Mouse (Mus musculus) inflammation-experienced regulatory T-cells, adult 6 months (primary cell): ENCODE measurements around the gene Actl6b. TPM values are rescaled to one million over a fixed set of nuclear protein-coding genes. Genes with fewer than 3 reads are reported as not detected.
"Not testable (repeated sequence)": the region's sequence is repeated elsewhere in the genome, so short reads cannot be mapped to it uniquely, and the experiment has no call there.

Source experiments
- ATAC-seq: one replicate; pipeline ENCODE4 v1.8.0; 2017
- polyA plus RNA-seq, 3 experiments: library from polyadenylated mRNA; unstranded; fragments of 100-300 nt; shearing (Covaris generic); gene quantifications; one replicate each; pipeline ENCODE4 v1.2.1; 2017

Actl6b gene
- polyA plus RNA-seq, 3 experiments from 2014 or later = not detected

DNA sequence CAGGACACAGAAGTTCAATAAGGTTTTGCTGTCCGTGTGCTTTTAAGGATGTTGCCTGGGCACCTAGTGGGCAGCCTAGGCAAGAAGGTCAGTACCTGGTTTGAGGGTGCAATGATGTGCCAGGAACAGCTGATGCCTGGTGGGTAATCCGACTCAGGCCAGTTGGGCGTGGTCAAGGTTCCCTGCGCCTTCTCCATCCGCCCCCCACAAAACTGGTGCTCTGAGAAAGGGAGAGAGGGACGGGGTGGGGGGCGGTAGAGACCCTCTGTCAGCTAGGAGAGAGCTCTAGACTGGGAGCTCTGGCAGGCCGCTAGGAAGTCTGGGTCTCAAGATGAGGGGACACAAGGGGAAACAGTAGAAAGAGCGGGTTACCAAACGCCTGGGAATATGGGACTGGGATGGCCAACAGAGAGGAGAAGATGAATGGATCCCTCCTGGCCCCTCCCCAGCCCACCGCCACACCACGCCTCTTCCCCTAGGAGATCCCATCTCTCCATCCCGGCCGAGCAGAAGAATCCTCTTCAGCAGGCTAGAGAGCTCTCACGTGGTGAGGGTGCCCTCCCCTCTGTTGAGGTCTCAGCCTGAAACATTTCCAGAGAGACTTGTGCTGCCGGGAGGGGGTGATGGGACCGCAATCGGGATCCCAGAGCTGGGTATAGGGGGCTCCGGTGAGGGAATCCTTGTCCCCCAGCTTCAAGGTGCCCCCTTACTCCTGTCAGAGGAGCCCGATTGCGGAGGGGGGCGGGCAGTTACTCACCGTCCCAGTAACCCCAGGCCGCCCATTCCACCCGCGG, 54.7 kb downstream of the Actl6b start:
- no peak for ATAC-seq

DNA sequence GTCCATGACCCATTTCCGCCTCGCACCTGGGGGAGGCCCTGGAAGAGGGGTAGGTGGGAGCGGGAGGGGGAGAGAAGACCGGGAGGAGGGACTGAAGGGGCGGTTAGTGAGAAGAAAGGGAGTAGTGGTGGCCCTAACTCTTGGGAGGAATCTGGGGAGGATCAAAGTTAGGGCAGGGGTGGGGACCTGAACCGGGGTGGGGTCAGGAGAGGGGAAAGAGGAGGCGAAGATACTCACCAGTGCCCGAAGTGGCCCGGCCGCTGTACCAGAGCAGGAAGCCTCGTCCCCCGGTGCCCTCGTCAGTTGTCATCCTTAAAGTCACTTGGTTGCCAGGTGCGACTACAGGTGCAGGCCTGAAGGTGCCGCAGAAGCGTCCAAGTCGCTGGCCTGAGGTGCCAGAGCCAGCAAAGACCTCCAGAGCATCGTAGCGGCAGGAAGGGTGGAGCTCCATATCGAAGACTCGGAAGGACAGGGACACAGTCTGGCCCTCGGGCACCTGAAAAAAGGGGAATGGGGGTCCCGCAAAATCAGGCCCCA, 55.4 kb downstream of the Actl6b start:
- ATAC-seq = no peak

DNA sequence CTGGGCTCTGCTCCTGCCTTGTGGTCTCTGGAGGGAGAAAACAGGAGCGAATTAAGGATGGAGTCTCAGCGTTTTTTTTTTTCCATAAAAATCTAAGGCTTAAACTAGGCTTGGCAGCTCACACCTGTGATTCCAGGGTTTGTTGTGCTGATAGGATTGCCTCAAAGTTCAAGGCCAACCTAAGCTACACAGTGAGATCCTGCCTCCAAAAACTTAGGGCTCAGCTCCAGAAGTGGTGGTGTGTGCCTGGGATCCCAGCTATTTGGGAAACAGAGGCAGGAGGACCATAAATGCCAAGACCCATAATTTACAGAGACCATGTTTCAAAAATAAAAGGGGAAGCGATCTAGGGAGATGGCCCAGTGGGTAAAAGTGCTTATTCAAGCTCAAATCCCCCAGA, 56.0 kb downstream of the Actl6b start:
- no peak for ATAC-seq

GRCm38 (mm10) chr5:137610056-137610455, 56.7 kb downstream of the Actl6b start:
- ATAC-seq = no peak

- no peak for ATAC-seq
Measured at GRCm38 (mm10) chr5:137610548-137611244, 57.4 kb downstream of the Actl6b start.

DNA sequence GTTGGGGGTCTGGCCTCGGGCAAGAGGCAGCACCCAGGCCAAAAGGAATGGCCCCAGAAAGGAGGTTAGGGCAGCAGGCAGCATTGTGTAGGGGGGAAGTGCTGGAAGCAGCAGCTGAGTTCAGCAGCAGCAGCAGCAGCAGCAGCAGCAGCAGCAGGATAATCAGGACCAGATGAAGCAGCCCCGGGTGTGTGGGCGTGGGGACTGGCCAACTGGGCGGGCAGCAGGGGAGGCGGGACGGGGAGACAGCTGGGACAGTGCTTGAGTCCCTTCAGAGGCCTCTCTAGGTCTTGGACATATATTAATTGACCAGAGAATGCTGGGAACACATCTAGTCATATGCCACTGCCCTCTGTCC, 57.9 kb downstream of the Actl6b start:
- no peak for ATAC-seq

- no peak for ATAC-seq
Measured at GRCm38 (mm10) chr5:137613076-137613475, 59.8 kb downstream of the Actl6b start.

- ATAC-seq = no peak
Measured at GRCm38 (mm10) chr5:137613550-137613949, 60.2 kb downstream of the Actl6b start, which contains the start of gene Pcolce. Pcolce (minus strand) TSS chr5:137613784.

DNA sequence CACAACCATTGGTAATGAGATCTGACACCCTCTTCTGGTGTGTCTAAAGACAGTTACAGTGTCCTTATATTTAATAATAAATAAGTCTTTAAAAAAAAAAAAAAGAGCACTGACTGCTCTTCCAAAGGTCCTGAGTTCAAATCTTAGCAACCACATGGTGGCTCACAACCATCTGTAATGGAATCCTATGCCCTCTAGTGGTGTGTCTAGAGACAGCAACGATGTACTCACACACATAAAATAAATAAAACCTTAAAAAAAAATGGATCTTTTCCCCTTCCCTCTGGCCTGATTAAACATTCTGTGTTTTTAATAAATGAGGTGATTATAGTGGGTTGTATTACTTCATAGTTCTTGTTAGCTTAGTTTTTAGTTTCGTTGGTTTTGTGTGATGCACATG, 61.6 kb downstream of the Actl6b start:
- not testable (repeated sequence) for ATAC-seq

DNA sequence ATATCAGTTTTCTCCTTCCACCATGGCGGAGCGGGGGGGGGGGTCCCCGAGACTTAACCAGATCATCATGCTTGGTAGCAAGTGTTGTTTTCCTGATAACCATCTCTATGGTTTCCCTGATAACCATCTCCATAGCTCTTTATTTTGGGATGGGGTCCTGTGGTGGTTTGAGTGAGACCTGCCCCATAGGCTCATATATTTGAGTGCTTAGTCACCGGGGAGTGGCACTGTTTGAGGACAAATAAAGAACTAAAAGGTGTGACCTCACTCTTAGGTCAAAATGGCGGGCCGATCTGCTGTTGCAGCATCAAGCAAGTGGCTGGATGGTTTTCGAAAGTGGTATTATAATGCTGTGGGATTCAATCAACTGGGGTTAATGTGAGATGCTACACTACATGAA, 62.0 kb downstream of the Actl6b start:
- no peak for ATAC-seq

Other genes starting within 250 kb of the Actl6b start
- gene Srrt, start 245.8 kb upstream of the Actl6b start, polyA plus RNA-seq = 10 to 100 TPM; 58.1 to 76.1 (median 61.2) TPM
- 1 to 10 TPM; 1.4 to 1.7 (median 1.6) TPM for gene Trip6, start 239.1 kb upstream of the Actl6b start, polyA plus RNA-seq
- 10 to 100 TPM in 2 of 3 experiments, 1 to 10 TPM in 1; 6.0 to 15.2 (median 11.0) TPM for gene Slc12a9, start 219.9 kb upstream of the Actl6b start, polyA plus RNA-seq
- gene Ephb4, start 203.4 kb upstream of the Actl6b start, polyA plus RNA-seq = not detected
- under 1 TPM; 0.19 to 0.55 (median 0.24) TPM for gene Zan, start 76.5 kb upstream of the Actl6b start, polyA plus RNA-seq
- gene Pop7, start 51.0 kb upstream of the Actl6b start, polyA plus RNA-seq = 10 to 100 TPM; 51.1 to 61.5 (median 59.1) TPM
- 10 to 100 TPM; 14.0 to 33.6 (median 31.4) TPM for gene Gigyf1, start 35.0 kb upstream of the Actl6b start, polyA plus RNA-seq
- gene Epo, start 20.3 kb upstream of the Actl6b start, polyA plus RNA-seq = not detected
- gene Gnb2, start 20.0 kb upstream of the Actl6b start, polyA plus RNA-seq = 10 to 100 TPM; 63.1 to 85.4 (median 72.9) TPM
- gene Tfr2, start 16.3 kb downstream of the Actl6b start, polyA plus RNA-seq = 1 to 10 TPM in 2 of 3 experiments, not detected in 1; 1.3 to 1.9 TPM
- 10 to 100 TPM; 24.5 to 34.8 (median 31.0) TPM for gene Mospd3, start 47.5 kb downstream of the Actl6b start, polyA plus RNA-seq
- gene Pcolce, start 60.3 kb downstream of the Actl6b start, polyA plus RNA-seq = under 1 TPM in 2 of 3 experiments, not detected in 1; 0.40 to 0.80 TPM
- under 1 TPM in 2 of 3 experiments, not detected in 1; 0.33 to 0.67 TPM for gene Fbxo24, start 75.5 kb downstream of the Actl6b start, polyA plus RNA-seq
- 10 to 100 TPM; 57.9 to 66.2 (median 65.6) TPM for gene Lrch4, start 75.6 kb downstream of the Actl6b start, polyA plus RNA-seq
- 10 to 100 TPM in 2 of 3 experiments, 1 to 10 TPM in 1; 8.6 to 14.1 (median 13.3) TPM for gene Gm20605, start 75.7 kb downstream of the Actl6b start, polyA plus RNA-seq
- 10 to 100 TPM; 18.2 to 49.8 (median 44.0) TPM for gene Sap25, start 87.8 kb downstream of the Actl6b start, polyA plus RNA-seq
- not detected for gene Irs3, start 92.2 kb downstream of the Actl6b start, polyA plus RNA-seq
- gene Agfg2, start 131.2 kb downstream of the Actl6b start, polyA plus RNA-seq = 10 to 100 TPM; 16.1 to 21.7 (median 16.4) TPM
- gene Nyap1, start 188.1 kb downstream of the Actl6b start, polyA plus RNA-seq = under 1 TPM in 2 of 3 experiments, not detected in 1; 0.12 to 0.20 TPM
- gene Tsc22d4, start 192.2 kb downstream of the Actl6b start, polyA plus RNA-seq = 10 to 100 TPM; 43.3 to 83.4 (median 64.7) TPM
- gene Ppp1r35, start 225.3 kb downstream of the Actl6b start, polyA plus RNA-seq = 10 to 100 TPM in 1 of 3 experiments, 1 to 10 TPM in 2; 6.0 to 10.9 (median 6.5) TPM
- 10 to 100 TPM; 13.1 to 32.7 (median 29.8) TPM for gene Mepce, start 234.1 kb downstream of the Actl6b start, polyA plus RNA-seq
- 10 to 100 TPM in 2 of 3 experiments, 1 to 10 TPM in 1; 4.7 to 12.0 (median 11.0) TPM for gene Zcwpw1, start 234.3 kb downstream of the Actl6b start, polyA plus RNA-seq